Mouse (Mus musculus) heart, embryonic 10.5 days (tissue): ENCODE measurements around the gene Fgfr2. TPM values are rescaled to one million over a fixed set of nuclear protein-coding genes. Genes with fewer than 3 reads are reported as not detected.

Experiments used
- DNase-seq: peaks from one replicate; pipeline ENCODE4 v3.0.0-alpha.2; 2017; ENCODE audit warnings: low spot score
- H3K27ac ChIP-seq: fragments of 300-500 bp; sonication (generic); 2 replicates; pipeline ENCODE4 v1.5.1; 2016; ENCODE audit warnings: mild to moderate bottlenecking
- H3K27me3 ChIP-seq: fragments of 300-500 bp; sonication (generic); 2 replicates; pipeline ENCODE4 v1.6.1; 2016; ENCODE audit warnings: mild to moderate bottlenecking; ENCODE audit not compliant: poor library complexity, insufficient read depth, severe bottlenecking
- H3K36me3 ChIP-seq: fragments of 300-500 bp; sonication (generic); 2 replicates; pipeline ENCODE4 v1.6.1; 2016; ENCODE audit warnings: mild to moderate bottlenecking, moderate library complexity
- H3K4me1 ChIP-seq: fragments of 300-500 bp; sonication (generic); 2 replicates; pipeline ENCODE4 v1.6.1; 2016; ENCODE audit warnings: mild to moderate bottlenecking
- H3K4me3 ChIP-seq: fragments of 300-500 bp; sonication (generic); 2 replicates; pipeline ENCODE4 v1.5.1; 2016; ENCODE audit warnings: mild to moderate bottlenecking, moderate library complexity
- H3K9me3 ChIP-seq: fragments of 300-500 bp; sonication (generic); 2 replicates; pipeline ENCODE4 v1.6.1; 2016; ENCODE audit warnings: mild to moderate bottlenecking, moderate library complexity
- WGBS: fragments of 180-500 bp; shearing (Covaris S2); methylation state at CpG from one replicate; pipeline ENCODE4 v1.1.7; 2016; 5-methylcytosine and 5-hydroxymethylcytosine counted together
- polyA plus RNA-seq: library from polyadenylated mRNA; unstranded; fragments of >200 nt; fragmentation: Nextera tagmentation; extraction: Ambion mirVana; gene quantifications from 2 replicates; pipeline ENCODE4 v1.2.1, GENCODE M21; 2016

Gene Fgfr2
- polyA plus RNA-seq: 23.6 and 46.6 TPM in 2 replicates

- WGBS: 2% methylated on average over 36 of the region's 53 CpGs
- Histone ChIP-seq H3K27me3 (no peaks in the 10 kb centered on the region; the same call in 1 of the 2 replicates), H3K9me3 (no peaks in the 10 kb centered on the region), H3K36me3 (no peaks in the 10 kb centered on the region), H3K4me3 (peak within 1 kb of the TSS; percentile 98), H3K4me1 (peaks cover 30% of the 10 kb centered on the region), H3K27ac (peak within 1 kb of the TSS; percentile 99)
- peak; percentile 90 for DNase-seq
These were observed at the start of gene Fgfr2 for GRCm38 (mm10) chr7:133123244-133123998. TSS of gene Fgfr2 (minus strand) at chr7:133123350.

GRCm38 (mm10) chr7:133171403-133172032 is 48.4 kb upstream of the Fgfr2 start:
- no peak overlapping the region for H3K27ac ChIP-seq
- WGBS: 65% methylated on average over 4 of the region's 4 CpGs

GRCm38 (mm10) chr7:133168928-133169327 is 45.8 kb upstream of the Fgfr2 start:
- Histone ChIP-seq H3K27me3 (0 out of 2 replicates have a peak, but pooled peaks cover 6% of the 10 kb centered on the region), H3K4me3 (no peak overlapping the region), H3K4me1 (0 out of 2 replicates have a peak, but pooled peaks cover 2% of the 10 kb centered on the region), H3K36me3 (no peaks in the 10 kb centered on the region), H3K9me3 (no peaks in the 10 kb centered on the region), H3K27ac (no peak overlapping the region)
- DNase-seq: no peak
- 90% methylated on average over 3 of the region's 3 CpGs for WGBS

More at GRCm38 (mm10) chr7:133171403-133172032, 48.4 kb upstream of the Fgfr2 start:
- Histone ChIP-seq H3K4me3 (no peak overlapping the region), H3K27me3 (0 out of 2 replicates have a peak, but pooled peaks cover 6% of the 10 kb centered on the region), H3K36me3 (no peaks in the 10 kb centered on the region), H3K9me3 (no peaks in the 10 kb centered on the region), H3K4me1 (peaks cover 5% of the 10 kb centered on the region)
- DNase-seq: no peak

GRCm38 (mm10) chr7:133167903-133168302 is 44.8 kb upstream of the Fgfr2 start:
- Histone ChIP-seq H3K4me3 (no peak overlapping the region), H3K27me3 (peaks cover 13% of the 10 kb centered on the region; the same call in 1 of the 2 replicates), H3K36me3 (no peaks in the 10 kb centered on the region), H3K27ac (no peak overlapping the region), H3K4me1 (0 out of 2 replicates have a peak, but pooled peaks cover 2% of the 10 kb centered on the region), H3K9me3 (no peaks in the 10 kb centered on the region)
- no peak for DNase-seq
- WGBS: 88% methylated on average over 2 of the region's 2 CpGs

- Histone ChIP-seq H3K27me3 (peaks cover 14% of the 10 kb centered on the region; the same call in 1 of the 2 replicates), H3K27ac (no peak overlapping the region), H3K4me3 (no peak overlapping the region), H3K9me3 (no peaks in the 10 kb centered on the region), H3K4me1 (no peaks in the 10 kb centered on the region), H3K36me3 (no peaks in the 10 kb centered on the region)
- no peak for DNase-seq
- 64% methylated on average over 2 of the region's 2 CpGs for WGBS
These were observed 41.6 kb upstream of the Fgfr2 start for GRCm38 (mm10) chr7:133164770-133165169.

GRCm38 (mm10) chr7:133163011-133163410 is 39.9 kb upstream of the Fgfr2 start:
- 77% methylated on average over 5 of the region's 5 CpGs for WGBS
- no peak overlapping the region for H3K27ac ChIP-seq

GRCm38 (mm10) chr7:133162131-133162530 is 39.0 kb upstream of the Fgfr2 start:
- H3K27ac ChIP-seq: no peak overlapping the region
- WGBS: 57% methylated on average over 2 of the region's 2 CpGs

More at GRCm38 (mm10) chr7:133163011-133163410, 39.9 kb upstream of the Fgfr2 start:
- H3K27me3 ChIP-seq: peaks cover 14% of the 10 kb centered on the region; the same call in 1 of the 2 replicates
- H3K4me1 ChIP-seq: no peaks in the 10 kb centered on the region
- no peaks in the 10 kb centered on the region for H3K9me3 ChIP-seq
- H3K36me3 ChIP-seq: no peaks in the 10 kb centered on the region
- no peak for DNase-seq
- H3K4me3 ChIP-seq: no peak overlapping the region

GRCm38 (mm10) chr7:133161362-133162080 is 38.4 kb upstream of the Fgfr2 start:
- H3K36me3 ChIP-seq: no peaks in the 10 kb centered on the region
- H3K27me3 ChIP-seq: peaks cover 9% of the 10 kb centered on the region; the same call in 1 of the 2 replicates
- H3K4me1 ChIP-seq: no peaks in the 10 kb centered on the region
- no peak overlapping the region for H3K4me3 ChIP-seq
- H3K9me3 ChIP-seq: no peaks in the 10 kb centered on the region
- no peak overlapping the region for H3K27ac ChIP-seq
- DNase-seq: no peak
- 68% methylated on average over 7 of the region's 7 CpGs for WGBS

More at GRCm38 (mm10) chr7:133162131-133162530, 39.0 kb upstream of the Fgfr2 start:
- Histone ChIP-seq H3K4me3 (no peak overlapping the region), H3K36me3 (no peaks in the 10 kb centered on the region), H3K27me3 (peaks cover 12% of the 10 kb centered on the region; the same call in 1 of the 2 replicates), H3K4me1 (no peaks in the 10 kb centered on the region), H3K9me3 (no peaks in the 10 kb centered on the region)
- DNase-seq: no peak

GRCm38 (mm10) chr7:133159519-133159918 is 36.4 kb upstream of the Fgfr2 start:
- 88% methylated on average over 3 of the region's 3 CpGs for WGBS
- no peak overlapping the region for H3K4me3 ChIP-seq
- no peaks in the 10 kb centered on the region for H3K4me1 ChIP-seq
- no peak overlapping the region for H3K27ac ChIP-seq
- no peaks in the 10 kb centered on the region for H3K36me3 ChIP-seq
- H3K9me3 ChIP-seq: no peaks in the 10 kb centered on the region
- no peak for DNase-seq
- H3K27me3 ChIP-seq: peaks cover 9% of the 10 kb centered on the region; the same call in 1 of the 2 replicates

GRCm38 (mm10) chr7:133155621-133156020 is 32.5 kb upstream of the Fgfr2 start:
- no peaks in the 10 kb centered on the region for H3K4me1 ChIP-seq
- no peak for DNase-seq
- H3K36me3 ChIP-seq: no peaks in the 10 kb centered on the region
- H3K4me3 ChIP-seq: no peak overlapping the region
- no peaks in the 10 kb centered on the region for H3K9me3 ChIP-seq
- WGBS: 88% methylated on average over 12 of the region's 12 CpGs
- no peaks in the 10 kb centered on the region for H3K27me3 ChIP-seq
- H3K27ac ChIP-seq: no peak overlapping the region

- no peak for DNase-seq
These were observed 31.7 kb upstream of the Fgfr2 start for GRCm38 (mm10) chr7:133154846-133155245.

GRCm38 (mm10) chr7:133139689-133140336 is 16.7 kb upstream of the Fgfr2 start:
- WGBS: 83% methylated on average over 8 of the region's 8 CpGs
- no peak for DNase-seq
- Histone ChIP-seq H3K9me3 (no peaks in the 10 kb centered on the region), H3K4me1 (no peaks in the 10 kb centered on the region), H3K27me3 (no peaks in the 10 kb centered on the region), H3K4me3 (no peak overlapping the region), H3K36me3 (no peaks in the 10 kb centered on the region), H3K27ac (no peak overlapping the region)

More at GRCm38 (mm10) chr7:133154846-133155245, 31.7 kb upstream of the Fgfr2 start:
- no peak overlapping the region for H3K4me3 ChIP-seq
- H3K36me3 ChIP-seq: no peaks in the 10 kb centered on the region
- no peak overlapping the region for H3K27ac ChIP-seq
- H3K9me3 ChIP-seq: no peaks in the 10 kb centered on the region
- H3K4me1 ChIP-seq: no peaks in the 10 kb centered on the region
- H3K27me3 ChIP-seq: no peaks in the 10 kb centered on the region
- 76% methylated on average over 6 of the region's 6 CpGs for WGBS
